Comparison of ENCODE assay signal across 8 mouse cellular contexts in genomic region chr1:155537005-155537642, GRCm38 (mm10). TPM values are rescaled to one million over a fixed set of nuclear protein-coding genes. Genes with fewer than 3 reads are reported as not detected.
DNase-seq lines count a peak whose midpoint lies in the region; ATAC-seq and TF ChIP-seq lines count a peak whose summit lies in the region.

No protein-coding gene starts in this region.

- no peak overlapping the region for H3K4me3 ChIP-seq in hindbrain, embryonic 11.5 days (ENCODE audit: low read depth, low read length)
- H3K4me3 ChIP-seq in hindbrain, embryonic 12.5 days, result no peak overlapping the region
- H3K4me3 ChIP-seq in G1E (ENCODE audit: low read depth, low read length), result no peak overlapping the region
- H3K4me3 ChIP-seq in cortical plate, adult 2 months (ENCODE audit: insufficient read depth, low read length), result no peak overlapping the region

- H3K9ac ChIP-seq in hindbrain, embryonic 11.5 days (ENCODE audit: low read depth, low read length), result no peak overlapping the region
- H3K9ac ChIP-seq in hindbrain, embryonic 12.5 days, result no peak overlapping the region

- no peak overlapping the region for H3K4me2 ChIP-seq in hindbrain, embryonic 11.5 days (replicated peaks; ENCODE audit: low read depth, low read length)
- no peak overlapping the region for H3K4me2 ChIP-seq in hindbrain, embryonic 12.5 days (replicated peaks)

- no peaks in the 10 kb centered on the region for H3K4me1 ChIP-seq in hindbrain, embryonic 11.5 days (replicated peaks; ENCODE audit: control insufficient read depth, insufficient read depth, low read length)
- H3K4me1 ChIP-seq in hindbrain, embryonic 12.5 days, result no peaks in the 10 kb centered on the region
- H3K4me1 ChIP-seq in G1E (ENCODE audit: insufficient read depth, low read depth, low read length), result peaks cover 7% of the 10 kb centered on the region
- no peaks in the 10 kb centered on the region for H3K4me1 ChIP-seq in cortical plate, adult 2 months (ENCODE audit: control insufficient read depth, insufficient read depth, low read length)

- no peak overlapping the region for H3K27ac ChIP-seq in hindbrain, embryonic 11.5 days (ENCODE audit: low read depth, low read length)
- H3K27ac ChIP-seq in hindbrain, embryonic 12.5 days, result no peak overlapping the region
- H3K27ac ChIP-seq in cortical plate, adult 2 months (ENCODE audit: insufficient read depth, low read length), result no peak overlapping the region

- TF ChIP-seq CTCF in G1E (IDR thresholded peaks at IDR 0.05; ENCODE audit: low read depth, low read length), result peak; percentile 73
- peak; percentile 68 for TF ChIP-seq CTCF in cortical plate, adult 2 months (IDR thresholded peaks at IDR 0.05; ENCODE audit: extremely low read depth, insufficient read depth, low read length)

- ATAC-seq in hindbrain, embryonic 11.5 days (ENCODE audit: low FRiP score), result no peak
- no peak for ATAC-seq in hindbrain, embryonic 12.5 days (ENCODE audit: low FRiP score)
- ATAC-seq in G1E (ENCODE audit: extremely low read depth, insufficient number of reproducible peaks, low FRiP score, poor library complexity, severe bottlenecking), result no peak; the same call in 1 of the 2 replicates
- ATAC-seq in megakaryocyte progenitor cell, adult 5-6 weeks (replicated peaks; ENCODE audit: poor library complexity), result peak; percentile 98

- H3K9me3 ChIP-seq in hindbrain, embryonic 11.5 days (ENCODE audit: control insufficient read depth, low read length), result no peaks in the 10 kb centered on the region
- no peaks in the 10 kb centered on the region for H3K9me3 ChIP-seq in hindbrain, embryonic 12.5 days (replicated peaks)
- no peaks in the 10 kb centered on the region for H3K9me3 ChIP-seq in G1E (replicated peaks)

- no peaks in the 10 kb centered on the region for H3K36me3 ChIP-seq in hindbrain, embryonic 11.5 days (ENCODE audit: control insufficient read depth, insufficient read depth, low read length)
- no peaks in the 10 kb centered on the region for H3K36me3 ChIP-seq in hindbrain, embryonic 12.5 days
- no peaks in the 10 kb centered on the region for H3K36me3 ChIP-seq in G1E (replicated peaks)

- no peak for TF ChIP-seq POLR2A in cortical plate, adult 2 months (IDR thresholded peaks at IDR 0.05; ENCODE audit: extremely low read depth, insufficient read depth, low read length)

- no peaks in the 10 kb centered on the region for H3K27me3 ChIP-seq in hindbrain, embryonic 11.5 days (ENCODE audit: control insufficient read depth, insufficient read depth, low read length)
- peaks cover 9% of the 10 kb centered on the region; the same call in 1 of the 2 replicates for H3K27me3 ChIP-seq in hindbrain, embryonic 12.5 days
- H3K27me3 ChIP-seq in G1E (ENCODE audit: insufficient read depth, low read length), result peaks cover 7% of the 10 kb centered on the region; the same call in 1 of the 2 replicates

- peak; percentile 80 for DNase-seq in hindbrain, embryonic 11.5 days (ENCODE audit: low spot score)
- DNase-seq in 3T3-L1 (ENCODE audit: low read depth, low spot score) (peak; percentile 87), G1E (ENCODE audit: low spot score) (no peak)
- DNase-seq in kidney, adult 9 months, result peak; percentile 78
- no peak for DNase-seq in ovary, postnatal 10 days (ENCODE audit: low spot score)

- WGBS in hindbrain, embryonic 11.5 days, result 4% methylated on average over 2 of the region's 2 CpGs
- WGBS in hindbrain, embryonic 12.5 days, result 9% methylated on average over 2 of the region's 2 CpGs

RNA-seq across cellular contexts. Expression of gene Acbd6, which starts 20.8 kb away (rescaled TPM):
- 70.9 and 79.9 TPM in 2 replicates for polyA plus RNA-seq in hindbrain, embryonic 11.5 days (2014; fragmentation: Nextera tagmentation; extraction: Ambion mirVana)
- polyA plus RNA-seq in hindbrain, embryonic 12.5 days (2016; fragmentation: Nextera tagmentation; extraction: Ambion mirVana), result 91.1 and 91.9 TPM in 2 replicates
- total RNA-seq in G1E (2014; fragmentation: Nextera tagmentation) (74.8 and 86.7 TPM in 2 replicates), G1E (2017) (47.0 and 74.8 TPM in 2 replicates)
- polyA plus RNA-seq in G1E (2012), result 445 and 569 TPM in 2 replicates
- 82.2 and 84.2 TPM in 2 replicates for polyA plus RNA-seq in cortical plate, adult 2 months (2012; rRNA removed)
- total RNA-seq in megakaryocyte progenitor cell, adult 5-6 weeks (2015), result 48.5 and 52.6 TPM in 2 replicates
- 22.2 and 22.9 TPM in 2 replicates for total RNA-seq in megakaryocyte progenitor cell, adult 5-6 weeks (2017)

Comparison
In these comparisons a context has a peak if more than half of its experiments do, and no peak if none do; other contexts are left out.
1. DNase-seq: peak in hindbrain, embryonic 11.5 days (single experiment), 3T3-L1 (single experiment) and kidney, adult 9 months (single experiment); none in G1E (single experiment) and ovary, postnatal 10 days (single experiment).